Mouse (Mus musculus) small intestine, adult 2 months (tissue): ENCODE results near the gene Ptgfrn.

Source experiments
- CTCF ChIP-seq: fragments of 200-500 bp; IDR thresholded peaks from 2 replicates; pipeline ENCODE4 v1.5.1; 2012; ENCODE audit warnings: low read depth, mild to moderate bottlenecking, control low read depth, inconsistent platforms, low read length, moderate library complexity, mixed read lengths; ENCODE audit not compliant: insufficient replicate concordance, insufficient read length; ENCODE audit errors: extremely low read depth
- POLR2A ChIP-seq: fragments of 200-500 bp; IDR thresholded peaks from 2 replicates; pipeline ENCODE4 v1.6.1; 2012; ENCODE audit warnings: low read depth, mild to moderate bottlenecking, control low read depth, inconsistent platforms, low read length, moderate library complexity

GRCm38 (mm10) chr3:101095761-101096449 is 14.2 kb downstream of the Ptgfrn start:
- TF ChIP-seq POLR2A (no peak), CTCF (no peak)
